Mouse (Mus musculus): ENCODE results near the gene Ppp5c. TPM values are rescaled to one million over a fixed set of nuclear protein-coding genes. Genes with fewer than 3 reads are reported as not detected.
"Not testable (repeated sequence)": the region's sequence is repeated elsewhere in the genome, so short reads cannot be mapped to it uniquely, and the experiment has no call there.

Ppp5c gene
- total RNA-seq (2021), result 100 to 1,000 TPM; 142 to 148 TPM
- long read RNA-seq, transcript Ppp5c-201 (13 exons, 2,072 nt), result major isoform, 138 of 169 reads
- long read RNA-seq, partial matches to known transcripts, result 9 of 169 reads
- long read RNA-seq, other reads (novel, unspliced or antisense), result 22 of 169 reads

DNA sequence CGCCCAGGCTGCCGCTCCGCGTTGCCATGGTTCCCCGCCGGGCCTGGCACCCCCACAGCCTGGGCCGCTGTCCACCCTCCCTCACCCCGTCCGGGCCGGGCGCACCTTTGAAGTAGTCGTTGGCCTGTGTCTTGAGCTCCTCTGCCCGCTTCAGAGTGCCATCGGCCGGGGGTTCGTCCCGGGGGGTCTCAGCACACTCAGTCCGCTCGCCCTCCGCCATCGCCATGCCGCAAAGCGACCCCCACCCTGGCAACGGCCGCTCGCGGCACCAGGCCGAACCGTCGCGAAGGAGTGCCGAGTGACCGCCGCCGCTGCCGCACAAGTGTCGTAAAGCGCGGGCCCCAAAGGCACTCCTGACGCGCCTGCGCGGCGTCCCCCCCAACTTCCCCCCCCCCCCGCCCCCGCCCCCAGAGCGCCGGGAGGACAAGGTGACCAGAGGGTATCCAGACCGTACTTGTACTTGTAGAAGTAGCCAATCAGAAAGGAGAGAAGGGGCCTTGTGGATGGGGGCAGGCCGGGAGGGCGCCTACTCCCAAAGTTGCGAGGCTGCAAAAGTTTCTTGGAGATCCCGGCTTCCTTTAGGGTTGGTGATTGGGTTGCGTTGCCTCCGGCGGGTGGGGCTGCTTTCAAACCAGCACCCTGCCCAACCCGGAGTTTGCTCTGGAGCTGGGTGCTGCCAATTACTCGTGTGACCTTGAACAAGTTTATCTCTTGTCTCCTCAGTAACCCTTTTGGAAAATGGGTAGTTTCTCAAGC is at the start of gene Ppp5c:
Gene Ppp5c, minus strand, starts transcription at position 337 of the 756 bp plus-strand sequence.
- peak; percentile 90 to 93 for DNase-seq (ENCODE audit: low spot score in 2 of 2)

DNA sequence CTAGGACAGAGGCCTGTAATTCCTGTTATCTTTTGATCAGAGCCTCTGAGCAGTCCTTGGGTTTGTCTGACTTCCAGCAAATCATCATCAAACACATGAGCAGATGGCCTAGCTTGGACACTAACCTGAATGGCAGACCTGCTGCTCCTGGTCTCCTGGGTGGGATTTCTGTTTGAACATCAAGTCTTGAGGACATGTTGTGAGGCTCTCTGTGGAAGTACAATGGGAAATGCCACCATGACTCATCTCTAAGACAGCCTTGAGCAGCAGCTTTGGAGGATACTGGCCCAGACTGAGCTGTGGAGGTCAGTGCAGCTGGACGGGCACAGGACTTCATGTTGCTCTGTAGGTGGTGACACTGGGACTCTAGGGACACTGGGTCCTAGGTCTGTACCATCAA is 48.8 kb upstream of the Ppp5c start:
- no peak for DNase-seq (ENCODE audit: low spot score in 2 of 2)

DNA sequence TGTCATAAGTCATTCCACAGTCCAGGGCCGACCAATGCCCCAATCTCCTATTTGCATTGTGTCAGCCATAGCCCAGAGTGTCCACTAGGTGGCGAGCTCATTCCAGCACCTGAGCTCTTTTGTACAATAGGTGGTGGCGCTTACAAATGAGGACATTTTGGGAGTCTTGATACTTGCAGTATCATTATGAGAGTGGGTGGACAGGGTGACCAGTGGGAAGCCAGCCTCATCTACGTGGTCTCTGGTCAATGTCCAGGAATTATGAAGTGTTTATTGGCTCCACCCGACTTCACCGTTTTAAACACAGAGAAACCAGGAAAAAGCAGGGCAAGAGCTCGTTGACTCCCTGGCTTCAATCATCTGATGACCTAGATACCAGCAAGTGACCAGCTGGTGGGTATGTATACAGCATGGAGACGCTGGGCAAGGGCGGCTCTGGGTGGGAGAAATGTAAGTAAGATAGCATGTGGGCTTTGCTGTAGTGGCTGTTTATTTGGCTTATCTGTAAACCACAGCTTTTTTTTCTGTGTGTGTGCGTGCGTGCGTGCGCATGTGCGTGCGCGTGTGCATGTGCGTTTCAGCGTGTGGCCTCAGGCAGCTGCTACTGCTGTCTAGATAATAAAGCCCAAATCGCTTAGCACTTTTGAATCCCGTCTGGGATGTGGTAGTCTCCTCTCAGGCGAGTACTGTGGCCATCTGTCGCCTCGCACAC is 46.3 kb upstream of the Ppp5c start, which contains the start of gene Psg16:
Gene Psg16, plus strand, starts transcription at position 137 of the 712 bp plus-strand sequence.
- DNase-seq (ENCODE audit: low spot score in 2 of 2), result peak; percentile 61 to 74

DNA sequence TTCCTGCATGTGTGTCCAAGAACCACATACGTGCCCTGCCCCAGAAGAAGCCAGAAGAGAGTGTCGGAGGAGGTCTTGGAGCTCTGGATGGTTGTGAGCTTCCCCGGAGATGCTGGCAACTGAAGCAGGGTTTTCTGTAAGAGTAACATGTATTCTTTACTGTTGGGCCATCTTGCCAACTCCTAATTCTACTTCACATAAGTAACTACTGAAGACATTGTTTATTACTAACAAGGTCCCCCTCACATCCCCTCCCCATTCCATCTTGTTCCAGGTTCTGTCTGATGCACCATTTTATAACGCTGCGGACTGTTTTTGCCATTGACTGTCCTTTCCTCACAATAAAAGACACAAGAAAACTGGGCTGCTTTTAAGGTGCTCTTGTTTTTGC is 45.8 kb upstream of the Ppp5c start:
- DNase-seq (ENCODE audit: low spot score in 2 of 2), result no peak

DNA sequence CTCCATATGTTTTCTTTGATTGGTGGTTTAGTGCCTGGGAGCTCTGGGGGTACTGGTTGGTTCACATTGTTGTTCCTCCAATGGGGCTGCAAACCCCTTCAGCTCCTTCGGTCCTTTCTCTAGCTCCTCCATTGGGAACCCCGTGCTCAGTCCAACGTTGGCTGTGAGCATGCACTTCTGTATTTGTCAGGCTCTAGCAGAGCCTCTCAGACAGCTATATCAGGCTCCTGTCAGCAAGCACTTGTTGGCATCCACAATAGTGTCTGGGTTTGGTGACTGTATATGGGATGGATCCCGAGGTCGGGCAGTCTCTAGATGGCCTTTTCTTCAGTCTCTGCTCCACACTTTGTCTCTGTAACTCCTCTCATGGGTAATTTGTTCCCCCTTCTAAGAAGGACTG is 39.9 kb upstream of the Ppp5c start:
- not testable (repeated sequence) for DNase-seq (ENCODE audit: low spot score in 2 of 2)

DNA sequence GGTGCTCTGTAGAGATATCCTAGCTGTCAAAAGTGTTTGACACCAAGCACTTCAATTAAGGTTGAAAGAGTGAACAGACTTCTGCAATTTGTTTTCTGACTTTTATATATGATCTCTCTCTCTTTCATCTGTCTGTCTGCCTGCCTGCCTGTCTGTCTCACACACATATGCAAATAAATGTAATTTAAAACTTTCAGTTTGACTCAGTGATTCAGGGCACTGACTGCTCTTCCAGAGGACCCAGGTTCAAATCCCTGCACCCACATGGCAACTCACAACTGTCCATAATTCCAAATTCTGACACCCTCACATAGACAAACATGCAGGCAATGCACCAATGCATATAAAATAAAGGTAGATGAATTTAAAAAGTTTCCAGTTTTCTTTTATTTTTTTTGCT is 39.3 kb upstream of the Ppp5c start:
- no peak for DNase-seq (ENCODE audit: low spot score in 2 of 2)

DNA sequence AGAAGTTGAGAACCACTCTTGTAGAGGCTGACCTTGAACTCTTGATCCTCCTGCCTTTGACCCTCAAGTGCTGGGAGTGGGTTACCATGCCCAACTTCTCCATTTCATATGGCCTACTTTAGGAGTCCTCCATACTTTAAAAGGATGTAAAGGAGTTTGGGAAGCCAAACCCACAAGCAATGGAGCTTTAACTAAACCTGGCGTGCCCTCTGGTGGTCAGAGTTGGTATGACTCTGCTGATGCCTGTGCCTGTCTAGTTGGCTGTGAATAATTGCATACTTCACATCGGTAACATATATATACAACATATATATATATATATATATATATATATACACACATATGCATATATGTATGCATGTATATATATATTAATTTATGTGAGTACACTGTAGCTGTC is 38.7 kb upstream of the Ppp5c start:
- peak; percentile 90 to 93 for DNase-seq (ENCODE audit: low spot score in 2 of 2)

DNA sequence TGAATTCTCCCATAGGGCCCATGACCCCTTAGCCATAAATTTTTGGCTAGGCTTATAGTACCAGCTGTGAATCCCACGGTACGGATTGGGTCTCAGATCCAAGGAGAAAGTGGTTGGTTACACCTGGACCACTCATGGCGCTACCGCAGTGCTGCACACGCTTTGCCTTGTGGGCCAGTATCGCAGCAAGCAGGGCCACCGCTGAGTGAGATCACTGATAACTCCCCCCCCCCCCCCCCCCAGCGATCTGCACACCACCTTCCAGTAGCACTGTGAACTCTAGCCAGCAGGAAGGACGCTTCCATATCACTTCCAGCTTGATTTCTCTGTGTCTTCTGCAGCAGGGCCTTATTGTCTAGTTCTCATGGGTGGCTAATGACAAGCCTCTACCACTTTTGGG is 37.9 kb upstream of the Ppp5c start:
- no peak for DNase-seq (ENCODE audit: low spot score in 2 of 2)

DNA sequence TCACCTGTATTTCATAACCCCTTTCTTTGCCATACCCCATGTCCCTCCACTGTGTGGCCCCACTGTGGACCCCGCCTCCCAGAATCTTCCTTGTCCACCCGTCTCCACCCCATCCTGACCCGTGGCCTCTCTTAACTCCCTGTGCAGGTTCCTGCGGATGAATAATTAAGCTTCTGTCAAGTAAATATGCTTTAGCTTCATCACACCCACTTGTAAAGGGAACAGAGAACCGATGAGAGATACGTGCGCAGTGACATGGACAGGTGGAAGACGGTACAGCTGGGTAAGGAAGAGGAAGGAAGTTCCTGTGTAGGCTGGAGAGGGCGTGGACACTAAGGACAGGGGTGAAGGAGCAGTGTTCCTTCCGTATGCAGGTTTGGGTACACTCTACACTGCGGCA is 35.1 kb upstream of the Ppp5c start:
- DNase-seq (ENCODE audit: low spot score in 2 of 2), result no peak

DNA sequence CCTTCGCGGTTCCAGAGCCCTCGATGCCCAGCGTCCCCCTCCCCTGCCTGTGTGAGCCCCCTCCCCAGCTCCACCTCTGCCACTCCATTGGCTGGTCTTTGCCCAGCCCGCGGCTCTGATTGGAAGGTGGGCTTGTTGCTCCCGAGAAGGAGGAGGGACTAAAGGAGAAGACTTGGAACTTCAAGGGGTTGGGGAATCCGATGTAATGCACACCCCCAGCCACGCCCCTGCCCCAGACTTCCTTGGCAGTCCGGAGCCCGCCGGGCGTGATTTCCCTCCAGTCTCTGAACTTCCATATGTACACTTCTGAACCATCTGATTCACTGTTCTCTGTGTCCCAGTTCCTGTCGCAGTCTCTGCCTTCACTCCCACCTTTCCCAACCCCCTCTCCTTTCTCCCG is 34.7 kb upstream of the Ppp5c start, which contains the start of gene Hif3a:
Gene Hif3a, minus strand, starts transcription at position 39 of the 400 bp plus-strand sequence.
- peak; percentile 64 to 74 for DNase-seq (ENCODE audit: low spot score in 2 of 2)

DNA sequence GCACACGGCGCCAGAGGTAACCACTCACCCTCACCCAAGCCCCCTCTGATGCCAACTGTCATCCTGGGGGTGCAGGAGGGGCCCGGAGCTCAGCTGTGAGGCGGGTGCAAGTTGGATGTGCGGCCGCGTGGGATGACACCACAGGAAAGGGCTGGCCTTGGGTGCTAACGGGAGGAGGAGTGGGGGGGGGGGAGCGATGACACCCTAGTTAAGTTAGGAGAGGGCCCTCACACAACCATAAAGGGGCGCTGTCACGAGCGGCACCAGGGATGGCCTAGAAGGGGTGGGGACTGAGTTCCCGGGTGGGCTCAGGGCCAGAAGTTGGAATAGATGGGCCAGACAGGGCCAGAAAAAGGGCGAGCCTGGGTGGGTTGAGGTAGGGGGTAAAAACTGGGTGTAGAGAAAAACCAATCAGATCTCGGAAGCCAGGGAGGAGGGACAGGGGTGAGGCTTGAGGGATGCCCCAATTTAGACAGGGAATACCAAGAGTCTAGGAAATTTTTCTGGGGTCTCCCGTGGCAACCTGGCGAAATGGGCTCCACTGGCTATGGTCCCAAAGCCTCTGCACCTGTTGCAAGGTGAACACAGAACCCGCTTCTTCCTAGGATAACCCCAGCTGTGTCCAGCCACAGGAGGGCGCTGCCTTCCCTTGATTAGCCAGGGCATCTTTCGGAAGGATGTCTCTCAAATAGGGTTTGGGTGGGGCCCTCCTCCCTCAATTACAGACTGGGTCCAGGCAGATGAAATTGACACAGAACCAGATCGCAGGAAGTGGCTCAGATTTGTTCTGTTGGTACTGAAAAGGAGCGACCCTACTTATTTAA is 33.3 kb upstream of the Ppp5c start:
- peak; percentile 32 to 59 for DNase-seq (ENCODE audit: low spot score in 2 of 2)

DNA sequence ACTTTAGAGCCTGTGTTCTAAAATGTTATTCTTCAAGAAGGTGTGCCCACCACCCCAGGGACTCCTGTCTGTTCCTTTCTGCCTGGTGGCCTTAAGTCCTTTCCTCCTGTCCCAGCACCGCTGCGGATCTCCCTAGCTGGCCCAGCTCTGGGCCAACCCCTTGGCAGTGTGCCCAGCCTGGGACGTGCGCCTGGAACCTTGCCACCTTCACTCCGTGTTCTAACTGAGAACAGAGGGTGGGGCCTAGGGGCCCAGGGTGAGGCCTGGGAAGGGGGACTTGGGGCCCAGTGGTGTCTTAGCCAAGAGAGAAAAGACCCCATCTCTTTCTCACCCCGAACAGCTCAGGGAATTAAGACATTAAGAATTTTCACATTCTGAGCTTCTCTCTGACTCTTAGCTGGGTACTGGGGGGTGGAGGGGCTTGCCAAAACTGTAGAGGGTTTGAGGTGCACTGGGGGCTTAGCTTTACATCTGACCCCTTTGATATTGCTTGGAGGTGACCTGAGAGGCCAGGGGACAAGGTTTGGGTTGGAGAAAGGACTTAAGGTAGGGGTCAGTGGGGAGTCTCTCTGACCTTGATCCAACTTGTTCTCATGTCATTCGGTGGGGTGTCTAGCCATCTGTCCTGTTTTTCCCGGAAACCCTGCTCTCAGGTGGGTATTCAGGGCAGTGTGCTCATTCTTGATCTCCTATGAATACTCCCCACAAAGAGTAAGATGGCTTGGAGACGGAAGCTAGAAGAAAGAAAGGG is 32.5 kb upstream of the Ppp5c start:
- DNase-seq (ENCODE audit: low spot score in 2 of 2), result peak; percentile 94

DNA sequence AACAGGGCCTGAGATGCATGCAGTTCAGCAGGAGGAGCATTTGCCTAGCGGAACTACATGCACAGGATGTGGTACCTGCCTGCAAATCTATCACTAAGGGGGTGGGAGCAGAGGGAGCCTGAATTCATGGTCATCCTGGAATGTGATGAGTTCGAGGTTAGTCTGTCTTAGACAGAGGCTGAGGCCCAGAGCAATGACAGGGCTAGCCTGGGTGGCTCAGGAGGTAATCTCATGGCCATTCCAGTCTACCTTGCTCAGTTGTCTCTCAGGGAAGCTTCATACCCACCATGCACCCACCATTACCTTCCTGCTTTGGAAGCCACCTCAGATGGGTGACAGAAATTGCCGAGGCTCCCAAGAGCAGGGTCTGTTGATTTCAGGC is 31.7 kb upstream of the Ppp5c start:
- DNase-seq (ENCODE audit: low spot score in 2 of 2), result no peak

DNA sequence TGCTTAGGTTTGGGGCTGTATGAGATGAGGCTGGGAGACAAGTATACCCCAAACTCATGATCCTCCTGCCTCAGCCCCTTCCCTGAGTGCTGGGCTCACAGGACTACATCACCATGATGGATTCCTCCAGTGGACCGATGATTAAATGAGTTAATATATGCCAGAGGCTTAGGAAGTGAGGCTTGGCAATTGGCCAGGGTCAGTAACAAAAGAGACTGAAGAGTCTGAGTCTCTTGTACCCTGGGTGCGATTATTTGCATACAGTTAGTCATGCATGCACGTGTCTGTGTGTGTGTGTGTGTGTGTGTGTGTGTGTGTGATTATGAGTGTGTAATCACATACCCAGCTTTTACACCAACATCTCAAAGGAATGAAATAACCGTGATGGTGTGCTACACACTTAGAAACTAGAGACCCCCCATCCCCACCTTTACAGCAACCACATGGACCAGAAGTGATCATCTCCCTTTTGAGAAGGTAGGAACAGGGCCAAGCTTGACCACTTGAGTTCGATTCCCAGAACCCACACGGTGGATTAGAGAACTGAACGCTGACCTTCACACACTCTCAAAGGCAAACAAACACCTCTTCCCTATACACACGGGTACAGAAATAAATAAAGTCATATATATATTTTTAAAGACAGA is 31.2 kb upstream of the Ppp5c start:
- peak; percentile 26 to 35 for DNase-seq (ENCODE audit: low spot score in 2 of 2)

DNA sequence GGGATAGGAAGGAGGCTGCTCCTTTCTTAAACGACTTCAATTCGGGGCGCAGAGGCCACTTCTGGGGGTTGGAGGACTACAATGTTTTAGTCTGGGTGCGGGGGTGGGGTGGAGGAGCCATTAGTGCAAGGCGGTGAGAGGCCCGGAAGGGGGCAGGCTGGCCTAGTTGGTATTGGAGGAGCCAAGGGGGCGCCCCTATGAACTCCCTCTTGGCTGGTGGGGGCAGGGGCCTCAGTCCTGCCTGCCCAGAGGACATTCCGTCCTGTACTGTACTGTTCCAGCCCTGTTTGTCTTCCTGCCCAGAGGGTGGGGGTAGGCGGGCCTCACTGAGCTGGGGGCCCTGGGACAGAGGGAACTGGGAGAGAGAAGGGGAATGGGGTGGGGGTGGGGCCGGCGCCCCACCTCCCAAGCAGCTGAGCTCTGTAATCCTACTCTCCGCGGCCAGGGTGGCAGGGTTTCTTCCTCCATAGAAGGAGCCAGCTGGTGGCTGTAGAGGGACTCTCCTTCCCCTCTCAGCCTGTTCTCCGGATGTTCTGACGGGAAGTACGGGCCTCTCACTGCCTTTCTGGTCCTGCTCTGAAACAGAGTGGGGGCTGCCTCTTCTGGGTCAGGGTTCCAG is 30.5 kb upstream of the Ppp5c start:
- DNase-seq (ENCODE audit: low spot score in 2 of 2), result peak; percentile 56 to 71

DNA sequence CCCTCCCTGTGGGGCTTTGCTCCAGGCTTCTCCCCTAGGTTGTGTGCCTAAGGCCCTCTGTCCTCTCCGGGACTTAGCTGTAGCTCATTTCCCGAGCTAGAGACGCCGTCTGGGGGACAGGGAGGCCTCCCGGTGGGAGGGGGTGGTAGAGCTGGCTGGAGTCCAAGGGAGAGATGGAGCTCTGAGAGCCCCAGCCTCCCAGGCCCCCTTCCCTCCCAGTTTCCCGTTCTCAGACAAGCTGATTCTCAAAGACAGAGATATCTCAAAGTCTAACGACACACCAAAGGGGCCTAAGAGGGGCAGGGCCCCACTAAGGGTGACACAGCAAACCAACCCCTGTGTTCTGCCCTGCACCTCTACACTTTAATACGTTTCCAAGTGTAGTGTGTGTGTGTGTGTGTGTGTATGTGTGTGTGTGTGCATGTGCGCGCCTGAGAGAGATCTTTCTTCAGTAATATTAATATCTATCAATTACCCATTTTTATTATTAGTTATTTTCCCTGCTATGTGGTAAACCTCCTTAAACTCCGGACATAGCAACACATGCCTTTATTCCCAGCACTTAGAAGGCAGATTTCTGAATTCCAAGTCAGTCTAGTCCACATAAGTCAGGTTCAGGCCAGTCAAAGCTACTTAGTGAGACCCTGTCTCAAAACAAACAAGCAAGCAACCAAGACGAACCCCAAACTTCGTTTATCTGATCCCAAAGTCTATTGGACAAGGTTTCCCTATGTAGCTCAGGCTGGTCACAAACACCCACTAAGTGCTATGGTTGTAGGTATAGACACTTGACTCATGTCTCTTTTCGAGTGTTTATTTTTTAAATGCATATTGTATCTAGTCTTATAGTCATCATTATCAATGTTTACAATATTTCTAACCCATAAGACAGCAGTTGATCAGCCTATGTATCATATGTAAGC is 29.1 kb upstream of the Ppp5c start:
- DNase-seq (ENCODE audit: low spot score in 2 of 2), result peak; percentile 58 to 66

DNA sequence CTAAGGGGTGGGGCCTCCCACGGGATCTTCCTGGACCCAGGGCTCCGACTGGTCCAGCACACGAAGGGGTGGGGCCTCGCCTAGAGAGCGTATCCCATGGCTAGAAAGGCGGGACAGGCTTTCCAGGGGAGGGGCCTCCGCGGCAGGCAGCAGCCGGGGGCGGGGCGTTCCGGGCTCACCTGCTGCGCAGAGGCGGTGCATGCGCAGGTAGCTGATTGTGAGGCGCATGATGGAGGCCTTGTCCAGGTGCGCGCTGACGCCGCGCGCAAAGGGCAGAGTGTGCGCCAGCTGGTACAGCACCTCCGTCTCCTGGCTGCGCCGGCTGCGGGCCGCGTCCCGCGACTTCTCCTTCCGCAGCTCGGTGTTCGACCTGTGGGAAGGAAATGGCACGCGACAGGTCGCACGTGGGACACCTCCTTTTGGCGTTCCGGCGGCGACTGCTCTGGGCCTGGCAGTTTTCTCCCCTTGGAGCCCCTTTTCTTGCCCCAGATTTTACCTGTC is 28.4 kb upstream of the Ppp5c start:
- DNase-seq (ENCODE audit: low spot score in 2 of 2), result peak; percentile 77 to 87

DNA sequence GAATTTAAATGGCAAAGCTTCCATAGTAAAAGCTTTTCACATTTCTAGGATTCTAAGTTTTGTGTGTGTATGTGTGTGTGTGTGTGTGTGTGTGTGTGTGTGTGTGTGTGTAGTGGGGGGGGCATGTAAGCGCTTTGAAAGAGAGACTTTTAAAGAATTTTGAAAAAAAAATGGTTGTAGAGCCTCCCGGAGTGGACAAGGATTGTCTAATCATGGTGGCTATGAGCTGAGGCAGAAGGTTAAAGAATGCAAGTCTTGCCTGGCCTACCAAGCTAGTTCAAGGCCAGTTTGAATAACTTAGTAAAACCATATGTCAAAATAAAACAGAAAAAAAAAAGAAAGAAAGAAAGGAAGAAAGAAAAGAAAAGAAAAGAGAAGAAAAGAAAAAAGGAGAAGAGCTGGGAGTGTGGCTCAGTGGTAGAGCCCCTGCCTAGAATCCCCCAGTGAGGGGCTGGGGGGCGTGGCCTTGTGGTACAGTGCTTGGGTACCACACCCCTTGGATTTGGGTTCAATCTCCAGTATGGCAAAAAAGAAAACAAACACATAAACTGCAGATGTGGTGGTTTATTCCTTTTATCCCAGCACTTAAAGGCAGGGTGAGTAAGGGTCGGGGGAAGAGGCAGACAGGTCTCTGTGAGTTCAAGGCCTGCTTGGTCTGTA is 27.7 kb upstream of the Ppp5c start:
- no peak for DNase-seq (ENCODE audit: low spot score in 2 of 2)
